Mouse (Mus musculus) intestine, postnatal 0 days (tissue): ENCODE data around the gene Arhgap15. TPM values are rescaled to one million over a fixed set of nuclear protein-coding genes. Genes with fewer than 3 reads are reported as not detected.

Source experiments
- ATAC-seq: fragments of 200-750 bp; cut with Nextera tagmentation; 2 replicates; pipeline ENCODE4 v1.8.0; 2017; ENCODE audit warnings: mild to moderate bottlenecking, moderate TSS enrichment, moderate library complexity
- H3K27ac ChIP-seq: fragments of 300-500 bp; sonication (generic); 2 replicates; pipeline ENCODE4 v1.5.1; 2014; ENCODE audit warnings: mild to moderate bottlenecking, low read depth, low read length, moderate library complexity
- H3K27me3 ChIP-seq: fragments of 300-500 bp; sonication (generic); replicated peaks from 2 replicates; pipeline ENCODE4 v1.6.1; 2014; ENCODE audit warnings: low read length, mixed read lengths; ENCODE audit not compliant: control insufficient read depth, insufficient read depth
- H3K36me3 ChIP-seq: fragments of 300-500 bp; sonication (generic); 2 replicates; pipeline ENCODE4 v1.6.1; 2014; ENCODE audit warnings: mild to moderate bottlenecking, moderate library complexity; ENCODE audit not compliant: control insufficient read depth, insufficient read depth
- H3K4me1 ChIP-seq: fragments of 300-500 bp; sonication (generic); replicated peaks from 2 replicates; pipeline ENCODE4 v1.6.1; 2014; ENCODE audit warnings: antibody characterized with exemption, low read length, mixed read lengths; ENCODE audit not compliant: control insufficient read depth, insufficient read depth
- H3K4me2 ChIP-seq: fragments of 300-500 bp; sonication (generic); replicated peaks from 2 replicates; pipeline ENCODE4 v1.6.1; 2014; ENCODE audit warnings: low read depth, mild to moderate bottlenecking, moderate library complexity
- H3K4me3 ChIP-seq: fragments of 300-500 bp; sonication (generic); 2 replicates; pipeline ENCODE4 v1.5.1; 2014; ENCODE audit warnings: low read depth, low read length
- H3K9ac ChIP-seq: fragments of 300-500 bp; sonication (generic); 2 replicates; pipeline ENCODE4 v1.6.1; 2014; ENCODE audit warnings: mild to moderate bottlenecking, low read depth, low read length
- H3K9me3 ChIP-seq: fragments of 300-500 bp; sonication (generic); 2 replicates; pipeline ENCODE4 v1.6.1; 2016; ENCODE audit warnings: mixed run types; ENCODE audit not compliant: control insufficient read depth
- CTCF ChIP-seq: sonication (generic); IDR thresholded peaks from 2 replicates; pipeline ENCODE4 v1.5.1; 2016; ENCODE audit warnings: low read depth, mild to moderate bottlenecking, control low read depth, antibody characterized with exemption, moderate library complexity
- WGBS: fragments of 180-500 bp; shearing (Covaris S2); extraction: QIAGEN DNeasy Blood & Tissue Kit; methylation state at CpG from one replicate; pipeline ENCODE4 v1.1.7; 2014; 5-methylcytosine and 5-hydroxymethylcytosine counted together
- polyA plus RNA-seq: library from polyadenylated mRNA; unstranded; fragments of >200 nt; fragmentation: Nextera tagmentation; extraction: Ambion mirVana; gene quantifications from 2 replicates; pipeline ENCODE4 v1.2.1, GENCODE M21; 2015

The Arhgap15 gene
- polyA plus RNA-seq, 1 experiment from 2014 or later: 0.80 TPM

DNA sequence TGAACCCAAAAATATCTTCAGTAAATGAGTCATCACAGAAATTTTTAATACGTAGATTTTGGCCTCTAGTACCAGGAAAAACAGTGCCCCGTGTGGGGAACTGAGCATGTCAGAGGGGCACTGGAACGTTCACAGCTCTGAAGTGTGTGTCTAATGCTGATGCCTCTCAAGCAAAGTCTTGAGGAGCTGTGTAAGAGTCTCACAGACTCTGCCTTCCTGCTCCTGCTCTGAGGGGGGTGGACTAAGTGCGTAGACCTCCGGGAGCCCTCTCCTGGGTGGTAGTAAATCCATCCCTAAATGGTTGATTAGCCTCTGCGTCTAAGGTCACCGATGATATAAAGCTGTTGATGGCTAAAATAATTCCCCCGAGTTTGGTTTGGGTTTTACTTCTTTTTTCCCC lies 39.9 kb downstream of the Arhgap15 start:
- Histone ChIP-seq H3K4me2 (no peak overlapping the region), H3K27ac (no peak overlapping the region), H3K36me3 (no peaks in the 10 kb centered on the region), H3K4me1 (no peaks in the 10 kb centered on the region), H3K27me3 (no peaks in the 10 kb centered on the region), H3K9ac (no peak overlapping the region), H3K9me3 (no peaks in the 10 kb centered on the region), H3K4me3 (no peak overlapping the region)
- 60% methylated on average over 8 of the region's 8 CpGs for WGBS
- ATAC-seq: no peak
- no peak for TF ChIP-seq CTCF

DNA sequence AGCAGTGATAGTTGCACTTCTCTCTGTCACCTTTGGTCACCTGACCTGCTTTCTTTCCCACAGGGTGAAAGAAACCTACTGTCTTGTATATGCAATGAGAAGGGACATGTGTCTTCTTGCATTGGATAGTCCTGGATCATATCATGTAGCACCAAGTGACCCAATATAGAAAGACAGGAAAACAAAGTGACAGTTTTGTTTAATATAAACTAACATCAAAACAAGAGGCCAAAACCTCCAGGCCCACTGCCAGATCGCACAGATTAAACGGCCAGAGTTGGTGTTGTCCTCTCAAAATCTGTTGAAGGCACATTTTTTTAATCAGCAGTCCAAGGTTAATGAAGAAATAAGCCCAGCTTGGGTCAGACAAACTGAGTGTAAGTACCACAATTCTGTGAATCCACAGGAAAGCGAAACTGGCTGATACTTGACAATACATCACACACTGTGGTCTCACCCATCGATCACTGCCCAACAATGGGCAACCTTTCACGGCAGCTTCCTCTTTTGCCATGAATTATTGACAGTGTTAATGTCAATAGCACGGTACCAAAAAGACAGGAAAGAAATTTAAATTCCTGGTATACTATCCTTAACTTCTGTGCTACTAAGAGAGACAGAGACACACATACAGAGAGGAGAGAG lies 41.5 kb downstream of the Arhgap15 start:
- Histone ChIP-seq H3K27me3 (no peaks in the 10 kb centered on the region), H3K4me2 (no peak overlapping the region), H3K27ac (no peak overlapping the region), H3K9me3 (no peaks in the 10 kb centered on the region), H3K4me1 (no peaks in the 10 kb centered on the region), H3K36me3 (no peaks in the 10 kb centered on the region), H3K9ac (no peak overlapping the region), H3K4me3 (no peak overlapping the region)
- no peak for ATAC-seq
- 69% methylated on average over 6 of the region's 6 CpGs for WGBS
- TF ChIP-seq CTCF: no peak

DNA sequence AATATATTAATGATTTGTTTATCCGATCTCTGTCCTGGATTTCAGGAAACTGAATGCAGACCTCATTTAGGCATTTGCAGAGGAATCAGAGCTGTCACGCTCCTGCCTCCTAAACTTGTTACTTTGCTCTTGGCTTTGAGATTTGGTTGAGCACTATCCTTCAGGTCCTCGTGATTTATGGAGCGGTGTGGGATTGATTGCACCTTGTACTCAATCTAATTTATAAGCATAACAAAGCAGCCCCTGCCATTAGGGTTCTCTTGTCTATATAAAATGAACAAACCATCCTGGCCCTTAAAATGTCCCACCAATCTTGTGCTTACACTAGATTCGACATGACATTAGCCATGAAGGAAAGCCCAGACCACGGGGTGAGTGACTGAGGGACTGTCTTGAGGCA lies 43.0 kb downstream of the Arhgap15 start:
- Histone ChIP-seq H3K4me2 (no peak overlapping the region), H3K36me3 (no peaks in the 10 kb centered on the region), H3K4me1 (no peaks in the 10 kb centered on the region), H3K27me3 (no peaks in the 10 kb centered on the region), H3K27ac (no peak overlapping the region), H3K4me3 (no peak overlapping the region), H3K9me3 (no peaks in the 10 kb centered on the region), H3K9ac (no peak overlapping the region)
- 60% methylated on average over 6 of the region's 6 CpGs for WGBS
- ATAC-seq: no peak
- TF ChIP-seq CTCF: no peak

DNA sequence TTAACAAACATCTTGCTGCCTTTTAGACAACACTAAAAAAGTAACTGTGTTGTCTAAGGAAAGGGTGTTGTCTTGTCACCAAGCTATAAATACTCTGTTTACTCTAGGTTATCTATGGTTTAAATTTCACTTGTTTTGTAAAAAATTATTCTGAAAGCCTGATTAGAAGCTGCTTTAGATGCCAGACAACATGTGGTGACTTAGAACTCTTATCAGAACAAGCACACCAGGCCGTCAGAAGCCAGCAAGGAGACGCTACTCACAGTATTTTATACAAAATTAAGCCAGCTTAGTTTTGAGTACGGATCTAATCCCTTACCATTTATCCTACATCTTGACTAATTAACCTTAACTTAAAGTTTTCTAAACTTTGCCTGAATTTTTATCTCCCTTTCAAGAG lies 44.5 kb downstream of the Arhgap15 start:
- Histone ChIP-seq H3K4me2 (no peak overlapping the region), H3K27ac (no peak overlapping the region), H3K36me3 (no peaks in the 10 kb centered on the region), H3K9me3 (no peaks in the 10 kb centered on the region), H3K4me1 (no peaks in the 10 kb centered on the region), H3K4me3 (no peak overlapping the region), H3K9ac (no peak overlapping the region), H3K27me3 (no peaks in the 10 kb centered on the region)
- TF ChIP-seq CTCF: no peak
- WGBS: 66% methylated on average over 3 of the region's 3 CpGs
- ATAC-seq: no peak

DNA sequence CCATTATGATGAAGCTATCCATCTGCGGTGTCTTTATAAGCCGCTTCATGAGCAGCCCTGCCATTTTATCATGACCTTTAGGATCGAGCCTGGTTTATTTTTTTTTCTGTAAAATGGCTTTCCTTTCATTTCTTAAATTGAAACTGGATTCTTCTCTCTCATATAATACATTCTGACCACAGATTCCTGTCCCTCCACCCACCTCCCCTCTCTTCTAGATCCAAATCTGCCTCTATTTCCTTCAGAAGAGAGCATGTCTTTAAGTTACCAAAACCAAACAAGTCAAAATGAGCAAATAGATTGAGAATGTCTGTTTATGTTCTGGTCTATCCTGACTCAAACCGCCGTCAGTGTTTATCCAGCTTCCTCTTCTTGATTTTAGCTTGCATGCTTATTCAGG lies 46.1 kb downstream of the Arhgap15 start:
- Histone ChIP-seq H3K36me3 (no peaks in the 10 kb centered on the region), H3K9ac (no peak overlapping the region), H3K4me2 (no peak overlapping the region), H3K9me3 (no peaks in the 10 kb centered on the region), H3K4me3 (no peak overlapping the region), H3K27ac (no peak overlapping the region), H3K4me1 (no peaks in the 10 kb centered on the region), H3K27me3 (no peaks in the 10 kb centered on the region)
- TF ChIP-seq CTCF: no peak
- WGBS: 77% methylated on average over 5 of the region's 5 CpGs
- no peak for ATAC-seq

DNA sequence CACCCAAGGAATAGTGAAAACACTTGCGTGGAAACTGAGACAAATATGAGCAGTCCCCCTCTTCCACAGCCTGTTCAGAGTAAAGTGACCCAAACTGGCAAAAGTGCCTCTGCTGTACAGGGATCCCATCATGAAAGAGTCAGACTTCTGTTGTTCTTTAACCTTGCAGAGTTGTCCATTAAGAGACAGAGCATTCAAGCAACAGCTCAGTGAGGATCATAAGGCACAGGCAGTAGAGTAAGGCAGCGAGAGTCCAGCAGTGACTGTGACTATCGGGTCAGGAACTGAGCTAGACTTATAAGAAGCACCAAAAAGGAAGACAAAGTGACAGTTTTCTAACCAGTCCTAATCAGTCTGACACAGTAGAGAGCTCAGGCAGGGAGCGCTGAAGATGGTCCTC lies 47.8 kb downstream of the Arhgap15 start:
- Histone ChIP-seq H3K4me1 (no peaks in the 10 kb centered on the region), H3K9ac (no peak overlapping the region), H3K36me3 (no peaks in the 10 kb centered on the region), H3K27me3 (no peaks in the 10 kb centered on the region), H3K4me2 (no peak overlapping the region), H3K9me3 (no peaks in the 10 kb centered on the region), H3K4me3 (no peak overlapping the region), H3K27ac (no peak overlapping the region)
- no peak for ATAC-seq
- 93% methylated on average over 4 of the region's 4 CpGs for WGBS
- no peak for TF ChIP-seq CTCF
